Mouse (Mus musculus) kidney, postnatal 36 days (tissue): Measurements from ENCODE around the gene Bbip1.
"Not testable (repeated sequence)": the region's sequence is repeated elsewhere in the genome, so short reads cannot be mapped to it uniquely, and the experiment has no call there.

Experiments used
- DNase-seq, 2 experiments: peaks; one replicate each; pipeline ENCODE4 v3.0.0; 2021 to 2022; ENCODE audit warnings: mixed read lengths in 2 of 2

Bbip1 gene

DNA sequence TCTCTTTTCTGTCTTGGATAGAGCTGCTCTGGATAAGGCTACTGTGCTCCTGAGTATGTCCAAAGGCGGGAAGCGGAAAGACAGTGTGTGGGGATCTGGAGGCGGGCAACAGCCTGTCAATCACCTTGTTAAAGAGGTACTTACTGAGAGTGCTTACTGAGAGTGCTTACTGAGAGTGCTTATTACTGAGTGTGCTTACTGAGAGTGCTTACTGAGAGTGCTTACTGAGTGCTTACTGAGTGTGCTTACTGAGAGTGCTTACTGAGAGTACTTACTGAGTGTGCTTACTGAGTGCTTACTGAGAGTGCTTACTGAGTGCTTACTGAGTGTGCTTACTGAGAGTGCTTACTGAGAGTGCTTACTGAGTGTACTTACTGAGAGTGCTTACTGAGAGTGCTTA lies 22.4 kb downstream of the Bbip1 start:
- not testable (repeated sequence) for DNase-seq

DNA sequence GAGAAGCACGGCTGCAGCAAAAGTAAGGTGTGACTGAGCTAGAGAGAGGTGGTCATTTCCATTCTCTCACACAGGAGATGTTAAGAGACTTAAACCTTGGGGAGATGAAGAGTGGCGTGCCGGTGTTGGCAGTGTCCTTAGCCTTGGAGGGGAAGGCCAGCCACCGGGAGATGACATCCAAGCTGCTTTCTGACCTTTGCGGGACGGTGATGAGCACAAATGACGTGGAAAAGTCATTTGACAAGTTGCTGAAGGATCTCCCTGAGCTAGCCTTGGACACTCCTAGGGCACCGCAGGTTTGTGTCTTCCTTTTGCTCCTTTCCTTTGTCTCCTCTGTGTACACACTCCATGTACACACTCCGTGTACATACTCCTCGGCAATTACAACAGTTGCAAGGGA lies 24.9 kb downstream of the Bbip1 start:
- DNase-seq = no peak

DNA sequence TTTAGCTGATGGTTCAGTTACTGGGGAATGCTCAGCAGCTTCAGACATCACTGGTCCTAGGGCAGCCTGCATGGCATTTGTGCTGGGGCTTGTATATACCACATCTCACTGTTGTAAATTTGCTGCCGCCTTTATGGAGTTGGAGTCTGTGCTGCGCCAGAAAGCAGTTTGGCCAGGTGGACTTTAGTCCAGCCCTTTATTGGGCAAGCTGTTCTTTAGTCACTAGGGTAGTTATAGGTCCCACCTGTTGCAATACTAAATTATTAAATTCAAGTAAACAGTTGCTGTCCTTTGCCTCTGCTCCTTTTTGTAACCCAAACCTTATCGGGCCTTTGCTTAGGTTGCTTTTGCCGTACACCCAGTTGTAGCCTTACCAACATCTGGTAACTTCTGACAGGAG lies 29.5 kb downstream of the Bbip1 start:
- no peak for DNase-seq

- DNase-seq = not testable (repeated sequence)
Measured at GRCm38 (mm10) chr19:53906703-53907070, 37.7 kb downstream of the Bbip1 start.

- DNase-seq = peak; percentile 16 to 27
Measured at GRCm38 (mm10) chr19:53906033-53906702, 38.3 kb downstream of the Bbip1 start.

DNA sequence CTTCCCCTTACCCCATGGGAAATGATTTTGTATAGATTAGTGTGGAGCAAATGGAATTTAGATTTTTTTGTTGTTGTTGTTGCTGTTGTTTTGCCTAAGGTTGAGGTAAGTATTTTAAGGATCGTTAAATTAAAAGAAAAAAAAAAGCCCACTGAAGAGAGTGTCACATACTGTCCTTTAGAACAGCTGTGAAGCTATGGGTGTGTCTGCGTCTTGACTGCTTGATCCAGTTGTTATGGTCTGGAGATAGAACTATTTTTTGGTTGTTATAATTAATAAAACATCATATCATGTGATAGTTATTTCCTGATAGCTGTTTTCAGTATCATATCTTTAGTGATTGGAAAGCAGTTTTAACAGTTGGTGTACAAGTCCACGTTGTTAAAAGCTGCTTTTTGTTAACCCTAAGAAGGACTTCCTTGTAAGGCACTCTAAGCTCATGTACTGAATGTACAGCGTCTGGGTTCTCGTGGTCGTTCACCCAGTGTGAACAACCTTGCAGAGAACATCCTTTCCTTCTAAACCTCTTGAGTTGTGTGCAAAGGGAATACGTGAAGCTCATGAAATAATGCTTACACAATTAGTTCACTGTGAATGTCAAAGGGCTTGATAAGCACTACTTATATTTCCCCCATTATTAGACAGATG lies 39.5 kb downstream of the Bbip1 start:
- DNase-seq = no peak

DNA sequence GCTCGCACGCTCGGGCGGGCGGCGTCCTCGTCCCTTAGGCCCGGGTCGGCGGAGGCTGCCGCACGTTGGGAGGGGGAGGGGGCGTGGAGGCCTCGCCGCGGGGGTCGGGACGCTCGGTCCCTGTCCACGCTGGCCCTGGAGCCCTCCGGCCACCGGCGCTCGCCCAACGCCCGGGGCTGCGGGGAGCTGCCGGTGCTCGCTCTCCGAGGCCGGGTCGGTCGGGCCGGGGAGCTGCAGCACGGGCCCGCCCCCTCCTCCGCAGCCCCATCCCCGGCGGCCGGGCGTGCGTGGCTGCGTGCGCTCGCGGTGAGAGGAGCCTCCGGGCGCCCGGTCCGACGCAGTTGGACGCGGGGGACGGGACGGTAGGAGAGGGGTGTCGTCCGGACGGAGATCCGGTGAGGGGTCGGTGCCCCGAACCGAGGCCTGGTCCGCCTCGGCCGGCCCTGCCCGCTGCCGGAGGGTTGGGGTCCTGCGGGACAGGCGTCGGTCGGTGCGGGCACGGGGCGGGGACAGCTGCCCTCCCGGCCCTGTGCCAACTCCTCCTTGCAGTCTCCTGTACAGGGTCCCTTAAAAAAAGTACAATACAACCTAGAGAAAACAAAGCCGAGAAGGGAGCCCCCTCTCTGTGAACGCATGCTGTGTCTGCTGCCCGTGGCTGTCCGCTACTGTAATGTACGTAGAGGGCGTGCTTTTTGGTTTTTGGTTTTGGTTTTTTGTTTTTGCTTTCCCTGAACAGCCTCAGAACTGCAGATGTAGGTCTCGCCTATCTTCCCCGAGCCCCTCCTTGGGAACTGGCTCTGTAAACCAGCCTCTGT lies 40.7 kb downstream of the Bbip1 start:
- DNase-seq = peak; percentile 44 to 62

- peak; percentile 96 to 97 for DNase-seq
Measured at GRCm38 (mm10) chr19:53902739-53903487, 41.5 kb downstream of the Bbip1 start.

DNA sequence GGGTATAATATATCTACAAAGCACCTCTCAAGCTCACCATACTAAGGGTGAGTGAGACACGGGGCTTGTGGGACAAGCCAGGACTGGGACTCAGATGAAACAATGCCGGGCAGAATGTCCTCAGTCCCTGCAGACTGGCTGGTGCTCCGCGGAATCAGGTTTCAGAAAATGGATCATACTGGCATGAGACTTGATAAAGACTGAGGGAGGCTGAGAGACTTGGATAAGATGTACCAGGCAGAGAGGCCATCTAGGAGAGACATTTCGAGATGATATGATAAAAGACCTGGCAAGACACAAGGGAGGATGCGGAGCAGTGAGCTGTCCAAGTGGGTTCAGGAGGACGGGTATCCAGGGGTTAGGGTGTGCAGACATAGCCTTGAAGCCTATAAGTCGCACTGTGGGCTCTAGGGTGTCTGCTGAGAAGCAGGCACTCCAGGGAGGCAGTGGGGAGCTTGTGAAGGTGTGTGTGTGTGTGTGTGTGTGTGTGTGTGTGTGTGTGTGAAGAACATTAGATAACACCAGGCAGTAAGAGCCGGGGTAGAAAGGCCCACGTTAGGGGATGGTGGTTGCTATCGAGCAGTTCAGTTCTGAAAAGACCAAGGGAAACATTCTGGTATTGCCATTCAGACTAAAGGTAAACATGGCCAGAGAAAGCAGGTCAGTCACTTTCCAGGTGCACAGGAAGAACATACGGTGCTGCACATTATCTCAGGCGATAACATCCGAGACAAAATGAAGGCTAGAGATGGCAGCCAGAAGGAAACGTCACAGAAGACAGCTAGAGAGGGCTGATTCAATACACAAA lies 42.3 kb downstream of the Bbip1 start:
- DNase-seq = no peak

GRCm38 (mm10) chr19:53899941-53900610 lies 44.4 kb downstream of the Bbip1 start:
- no peak for DNase-seq

- DNase-seq = no peak
Measured at GRCm38 (mm10) chr19:53898970-53899900, 45.2 kb downstream of the Bbip1 start.

- DNase-seq = no peak
Measured at GRCm38 (mm10) chr19:53898498-53898897, 45.9 kb downstream of the Bbip1 start.

DNA sequence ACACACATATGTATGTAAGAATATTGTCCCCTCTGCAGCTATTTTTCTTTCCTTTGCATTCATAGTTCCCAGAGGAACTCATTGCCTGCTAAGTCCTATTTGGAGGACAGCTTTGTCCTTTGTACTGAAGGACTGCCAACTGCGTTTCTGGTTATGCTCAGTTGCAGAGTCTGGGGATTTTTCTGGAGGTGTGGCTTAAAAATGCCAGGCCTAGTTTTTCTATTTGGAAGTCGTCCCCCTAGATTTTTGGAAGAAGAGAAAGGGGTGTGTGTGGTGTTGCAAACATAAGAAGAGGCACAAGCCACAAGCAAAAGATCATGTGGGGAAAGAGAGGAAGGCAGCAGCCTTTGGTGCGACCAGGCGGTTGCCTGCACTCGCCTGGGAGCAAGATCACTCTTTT lies 46.4 kb downstream of the Bbip1 start:
- no peak for DNase-seq

GRCm38 (mm10) chr19:53894538-53895121 lies 49.8 kb downstream of the Bbip1 start:
- peak; percentile 29 to 62 for DNase-seq

DNA sequence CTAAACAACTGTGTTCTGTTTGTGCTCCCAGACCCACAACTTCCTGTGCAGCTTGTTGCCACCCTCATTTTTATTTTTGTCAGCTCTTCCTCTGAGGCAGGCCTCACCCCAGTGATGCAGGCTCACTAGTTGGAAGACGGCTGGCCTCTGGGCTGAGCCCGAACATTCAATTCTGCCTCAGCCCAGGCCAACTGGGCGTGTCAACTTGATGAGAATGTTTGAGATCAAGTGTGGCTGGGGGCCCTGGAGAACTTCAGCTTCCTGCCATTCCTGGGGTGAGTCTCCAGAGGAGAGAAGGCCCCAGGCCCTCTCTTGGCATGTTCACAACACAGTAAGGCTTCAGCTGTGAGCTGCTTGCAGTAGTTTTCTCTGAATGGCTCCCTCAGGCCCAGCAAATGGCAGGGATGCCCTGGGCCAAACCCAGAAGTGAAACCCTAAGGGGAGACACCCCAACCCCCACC lies 50.7 kb downstream of the Bbip1 start:
- DNase-seq = no peak

DNA sequence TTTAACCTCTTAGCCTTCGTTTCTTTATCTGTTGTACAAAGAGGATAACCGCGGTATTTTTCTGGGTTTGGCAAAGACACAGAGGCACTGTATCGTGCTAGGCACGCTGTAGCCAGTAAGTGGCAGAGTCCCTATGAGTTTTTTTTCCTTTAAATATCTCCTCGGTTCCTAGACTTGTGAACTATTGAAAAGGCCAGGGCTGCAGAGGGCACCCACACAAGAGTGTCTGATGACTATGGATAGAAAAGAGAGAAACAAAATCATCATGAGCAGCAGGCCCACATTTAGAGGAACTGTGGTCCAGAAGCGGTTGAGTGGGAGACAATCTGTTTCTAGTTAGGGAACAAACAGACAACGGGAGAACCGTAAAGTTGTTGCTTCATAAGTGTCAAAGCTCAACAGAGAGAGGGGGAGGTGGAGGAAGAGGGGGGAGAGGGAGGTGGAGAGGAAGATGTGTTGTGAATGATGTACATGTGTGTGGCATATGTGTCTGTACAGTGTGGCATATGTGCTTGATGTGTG lies 51.5 kb downstream of the Bbip1 start:
- DNase-seq = no peak

GRCm38 (mm10) chr19:53892061-53892460 lies 52.4 kb downstream of the Bbip1 start, which contains the start of gene Pdcd4:
Pdcd4 (plus strand) TSS chr19:53892231.
- DNase-seq = peak; percentile 15 to 21

DNA sequence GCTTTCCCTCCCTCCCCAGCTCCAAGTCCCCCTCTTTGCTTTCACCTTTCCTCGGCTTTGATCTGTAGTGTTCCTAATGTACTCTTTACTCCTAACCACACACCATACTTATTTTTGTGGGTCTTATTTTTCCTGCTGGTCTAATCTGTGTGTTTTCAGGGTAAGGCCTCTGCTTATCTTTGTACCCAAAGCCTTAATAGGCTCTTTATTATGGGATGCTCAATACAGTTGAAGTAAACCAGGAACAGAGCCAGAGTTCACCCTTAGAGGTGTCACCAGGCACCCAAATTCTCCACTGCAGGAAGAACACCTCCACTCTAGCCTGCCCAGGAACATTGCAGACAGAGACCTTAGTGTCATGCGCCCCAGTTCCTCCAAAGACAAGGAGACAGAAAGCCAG lies 52.9 kb downstream of the Bbip1 start:
- DNase-seq = no peak

DNA sequence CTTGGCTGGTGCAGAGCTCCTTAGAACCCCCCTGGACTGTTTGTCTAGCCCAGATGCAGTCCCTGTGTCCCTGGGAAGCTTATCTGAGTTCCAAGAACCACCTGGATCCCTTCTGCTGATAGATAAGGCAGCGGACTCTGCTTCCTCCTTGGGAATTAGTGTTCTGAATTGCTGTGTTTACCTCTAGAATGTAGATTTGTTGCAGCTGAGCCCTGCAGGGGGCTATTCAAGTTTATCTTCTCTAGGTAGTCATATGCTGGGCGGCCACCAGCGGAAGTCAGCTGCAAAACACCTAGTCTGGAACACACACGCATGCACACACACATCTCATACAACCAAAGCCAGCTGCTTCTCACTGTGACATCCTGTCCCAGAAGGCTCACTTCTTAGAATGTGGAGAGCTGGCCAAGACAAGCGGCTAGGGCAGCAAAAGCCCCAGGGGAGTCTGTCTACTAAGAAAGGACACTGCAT lies 53.6 kb downstream of the Bbip1 start:
- DNase-seq = peak; percentile 18 to 22
